Mouse (Mus musculus) hindbrain, embryonic 12.5 days (tissue): ENCODE measurements around the gene Adam22. TPM values are rescaled to one million over a fixed set of nuclear protein-coding genes. Genes with fewer than 3 reads are reported as not detected.
"Not testable (repeated sequence)": the region's sequence is repeated elsewhere in the genome, so short reads cannot be mapped to it uniquely, and the experiment has no call there.

Experiments used
- ATAC-seq: fragments of 200-750 bp; cut with Nextera tagmentation; 2 replicates; pipeline ENCODE4 v1.8.0; 2017; ENCODE audit warnings: moderate TSS enrichment; ENCODE audit not compliant: low FRiP score
- H3K27ac ChIP-seq: fragments of 300-500 bp; sonication (generic); 2 replicates; pipeline ENCODE4 v1.5.1; 2016; ENCODE audit warnings: mild to moderate bottlenecking
- H3K27me3 ChIP-seq: fragments of 300-500 bp; sonication (generic); 2 replicates; pipeline ENCODE4 v1.6.1; 2016; ENCODE audit warnings: mild to moderate bottlenecking
- H3K36me3 ChIP-seq: fragments of 300-500 bp; sonication (generic); 2 replicates; pipeline ENCODE4 v1.6.1; 2016; ENCODE audit warnings: mild to moderate bottlenecking
- H3K4me1 ChIP-seq: fragments of 300-500 bp; sonication (generic); 2 replicates; pipeline ENCODE4 v1.6.1; 2016
- H3K4me2 ChIP-seq: fragments of 300-500 bp; sonication (generic); replicated peaks from 2 replicates; pipeline ENCODE4 v1.6.1; 2016; ENCODE audit warnings: mild to moderate bottlenecking
- H3K4me3 ChIP-seq: fragments of 300-500 bp; sonication (generic); 2 replicates; pipeline ENCODE4 v1.5.1; 2016; ENCODE audit warnings: mild to moderate bottlenecking
- H3K9ac ChIP-seq: fragments of 300-500 bp; sonication (generic); 2 replicates; pipeline ENCODE4 v1.6.1; 2016; ENCODE audit warnings: mild to moderate bottlenecking, moderate library complexity
- H3K9me3 ChIP-seq: fragments of 300-500 bp; sonication (generic); replicated peaks from 2 replicates; pipeline ENCODE4 v1.6.1; 2016; ENCODE audit warnings: mild to moderate bottlenecking
- WGBS: fragments of 180-500 bp; shearing (Covaris S2); methylation state at CpG from one replicate; pipeline ENCODE4 v1.1.7; 2016; 5-methylcytosine and 5-hydroxymethylcytosine counted together
- polyA plus RNA-seq: library from polyadenylated mRNA; unstranded; fragments of >200 nt; fragmentation: Nextera tagmentation; extraction: Ambion mirVana; gene quantifications from 2 replicates; pipeline ENCODE4 v1.2.1, GENCODE M21; 2016

Adam22 gene
- polyA plus RNA-seq, 1 experiment from 2014 or later = 26.6 TPM

- no peak overlapping the region for H3K4me2 ChIP-seq
- H3K9me3 ChIP-seq = no peaks in the 10 kb centered on the region
- H3K36me3 ChIP-seq = peaks cover 7% of the 10 kb centered on the region
- H3K27ac ChIP-seq = no peak overlapping the region
- H3K4me3 ChIP-seq = no peak overlapping the region
- H3K9ac ChIP-seq = no peak overlapping the region
- WGBS = 93% methylated on average over 9 of the region's 9 CpGs
- H3K27me3 ChIP-seq = no peaks in the 10 kb centered on the region
- no peak for ATAC-seq
- H3K4me1 ChIP-seq = no peaks in the 10 kb centered on the region
Measured at GRCm38 (mm10) chr5:8073406-8073805, 294.6 kb downstream of the Adam22 start.

GRCm38 (mm10) chr5:8063207-8063606 is 304.8 kb downstream of the Adam22 start:
- H3K9ac ChIP-seq = no peak overlapping the region
- no peaks in the 10 kb centered on the region for H3K27me3 ChIP-seq
- H3K9me3 ChIP-seq = no peaks in the 10 kb centered on the region
- no peak for ATAC-seq
- WGBS = 64% methylated on average over 6 of the region's 6 CpGs
- no peak overlapping the region for H3K27ac ChIP-seq
- peaks cover 44% of the 10 kb centered on the region for H3K36me3 ChIP-seq
- no peak overlapping the region for H3K4me2 ChIP-seq
- no peaks in the 10 kb centered on the region for H3K4me1 ChIP-seq
- no peak overlapping the region for H3K4me3 ChIP-seq

GRCm38 (mm10) chr5:8062469-8062868 is 305.5 kb downstream of the Adam22 start:
- WGBS = 86% methylated on average over 2 of the region's 2 CpGs
- H3K9ac ChIP-seq = no peak overlapping the region
- H3K4me2 ChIP-seq = no peak overlapping the region
- H3K36me3 ChIP-seq = peaks cover 43% of the 10 kb centered on the region
- no peak overlapping the region for H3K4me3 ChIP-seq
- no peaks in the 10 kb centered on the region for H3K9me3 ChIP-seq
- ATAC-seq = no peak
- H3K4me1 ChIP-seq = peaks cover 4% of the 10 kb centered on the region; the same call in 1 of the 2 replicates
- no peaks in the 10 kb centered on the region for H3K27me3 ChIP-seq
- H3K27ac ChIP-seq = no peak overlapping the region

- Histone ChIP-seq H3K36me3 (peaks cover 3% of the 10 kb centered on the region; the same call in 1 of the 2 replicates), H3K27ac (no peak overlapping the region), H3K4me3 (no peak overlapping the region), H3K4me2 (no peak overlapping the region), H3K9ac (no peak overlapping the region), H3K27me3 (no peaks in the 10 kb centered on the region), H3K9me3 (no peaks in the 10 kb centered on the region), H3K4me1 (peaks cover 9% of the 10 kb centered on the region)
- WGBS = 92% methylated on average over 7 of the region's 7 CpGs
- no peak for ATAC-seq
Measured at GRCm38 (mm10) chr5:8058056-8058455, 309.9 kb downstream of the Adam22 start.

- WGBS = 68% methylated on average over 5 of the region's 5 CpGs
- no peak overlapping the region for H3K27ac ChIP-seq
Measured at GRCm38 (mm10) chr5:8057018-8057323, 311.0 kb downstream of the Adam22 start.

GRCm38 (mm10) chr5:8056141-8057017 is 311.6 kb downstream of the Adam22 start:
- Histone ChIP-seq H3K36me3 (peaks cover 3% of the 10 kb centered on the region; the same call in 1 of the 2 replicates), H3K4me3 (peak overlapping the region; percentile 79), H3K9ac (peak overlapping the region; percentile 80), H3K27me3 (no peaks in the 10 kb centered on the region), H3K27ac (peak overlapping the region; percentile 82), H3K9me3 (no peaks in the 10 kb centered on the region), H3K4me2 (peak overlapping the region; percentile 63), H3K4me1 (peaks cover 9% of the 10 kb centered on the region)
- WGBS = under 1% methylated on average over 59 of the region's 60 CpGs
- peak; percentile 98 for ATAC-seq

More at GRCm38 (mm10) chr5:8057018-8057323, 311.0 kb downstream of the Adam22 start:
- Histone ChIP-seq H3K4me2 (peak overlapping the region; percentile 63), H3K9ac (peak overlapping the region; percentile 80; the same call in 1 of the 2 replicates), H3K27me3 (no peaks in the 10 kb centered on the region), H3K9me3 (no peaks in the 10 kb centered on the region), H3K4me1 (peaks cover 9% of the 10 kb centered on the region), H3K4me3 (peak overlapping the region; percentile 79), H3K36me3 (peaks cover 3% of the 10 kb centered on the region; the same call in 1 of the 2 replicates)
- ATAC-seq = peak; percentile 26; the same call in 1 of the 2 replicates

- H3K27me3 ChIP-seq = no peaks in the 10 kb centered on the region
- peak overlapping the region; percentile 63 for H3K4me2 ChIP-seq
- H3K9ac ChIP-seq = peak overlapping the region; percentile 80; the same call in 1 of the 2 replicates
- peaks cover 3% of the 10 kb centered on the region; the same call in 1 of the 2 replicates for H3K36me3 ChIP-seq
- WGBS = 39% methylated on average over 8 of the region's 8 CpGs
- ATAC-seq = peak; percentile 35; the same call in 1 of the 2 replicates
- no peak overlapping the region for H3K27ac ChIP-seq
- H3K4me3 ChIP-seq = peak overlapping the region; percentile 79
- H3K9me3 ChIP-seq = no peaks in the 10 kb centered on the region
- H3K4me1 ChIP-seq = peaks cover 9% of the 10 kb centered on the region
Measured at GRCm38 (mm10) chr5:8055721-8056129, 312.2 kb downstream of the Adam22 start.

- H3K4me2 ChIP-seq = no peak overlapping the region
- WGBS = 87% methylated on average over 4 of the region's 4 CpGs
- peaks cover 9% of the 10 kb centered on the region for H3K4me1 ChIP-seq
- H3K9ac ChIP-seq = no peak overlapping the region
- 0 out of 2 replicates have a peak, but pooled peaks cover 3% of the 10 kb centered on the region for H3K36me3 ChIP-seq
- H3K9me3 ChIP-seq = no peaks in the 10 kb centered on the region
- H3K4me3 ChIP-seq = no peak overlapping the region
- no peaks in the 10 kb centered on the region for H3K27me3 ChIP-seq
- no peak for ATAC-seq
- no peak overlapping the region for H3K27ac ChIP-seq
Measured at GRCm38 (mm10) chr5:8053827-8054226, 314.1 kb downstream of the Adam22 start.

- Histone ChIP-seq H3K4me1 (no peaks in the 10 kb centered on the region), H3K4me2 (no peak within 1 kb of the TSS), H3K27ac (no peak within 1 kb of the TSS), H3K27me3 (no peaks in the 10 kb centered on the region), H3K9me3 (no peaks in the 10 kb centered on the region), H3K36me3 (no peaks in the 10 kb centered on the region), H3K4me3 (no peak within 1 kb of the TSS), H3K9ac (no peak within 1 kb of the TSS)
- 87% methylated on average over 6 of the region's 6 CpGs for WGBS
- no peak for ATAC-seq
Measured at GRCm38 (mm10) chr5:8045855-8046254, 322.1 kb downstream of the Adam22 start, which contains the start of gene Sri. Gene Sri (plus strand): TSS chr5:8046078.

- not testable (repeated sequence) for H3K4me1 ChIP-seq, H3K27me3 ChIP-seq, H3K4me3 ChIP-seq, H3K4me2 ChIP-seq, H3K9ac ChIP-seq, H3K27ac ChIP-seq, H3K9me3 ChIP-seq, H3K36me3 ChIP-seq, ATAC-seq
- 89% methylated on average over 6 of the region's 6 CpGs for WGBS
Measured at GRCm38 (mm10) chr5:8034596-8034995, 333.4 kb downstream of the Adam22 start.
